Mouse (Mus musculus): ENCODE measurements around the gene Espn.

Gene Espn

GRCm38 (mm10) chr4:152151966-152152544 is at the start of gene Espn:
Gene Espn, minus strand, starts transcription at chr4:152152371.
- peak; percentile 79 for DNase-seq

- DNase-seq = no peak
These were observed 49.3 kb upstream of the Espn start for GRCm38 (mm10) chr4:152201492-152201891.

GRCm38 (mm10) chr4:152199617-152200016 is 47.4 kb upstream of the Espn start:
- DNase-seq = no peak

- no peak for DNase-seq
These were observed 45.4 kb upstream of the Espn start for GRCm38 (mm10) chr4:152197545-152197944.

- no peak for DNase-seq
These were observed 44.1 kb upstream of the Espn start for GRCm38 (mm10) chr4:152196276-152196675.

- no peak for DNase-seq
These were observed 42.5 kb upstream of the Espn start for GRCm38 (mm10) chr4:152194476-152195175.

- DNase-seq = no peak
These were observed 40.4 kb upstream of the Espn start for GRCm38 (mm10) chr4:152192569-152192968.

- DNase-seq = no peak
These were observed 38.5 kb upstream of the Espn start for GRCm38 (mm10) chr4:152190701-152191100.

GRCm38 (mm10) chr4:152190096-152190653 is 38.0 kb upstream of the Espn start:
- no peak for DNase-seq

- no peak for DNase-seq
These were observed 37.5 kb upstream of the Espn start for GRCm38 (mm10) chr4:152189691-152190090.

GRCm38 (mm10) chr4:152189071-152189470 is 36.9 kb upstream of the Espn start:
- DNase-seq = no peak

GRCm38 (mm10) chr4:152188651-152189050 is 36.5 kb upstream of the Espn start:
- DNase-seq = no peak

GRCm38 (mm10) chr4:152187142-152187541 is 35.0 kb upstream of the Espn start:
- no peak for DNase-seq

- no peak for DNase-seq
These were observed 34.3 kb upstream of the Espn start for GRCm38 (mm10) chr4:152186205-152187082.

- DNase-seq = peak; percentile 41
These were observed 33.5 kb upstream of the Espn start for GRCm38 (mm10) chr4:152185510-152186204.

GRCm38 (mm10) chr4:152185137-152185509 is 33.0 kb upstream of the Espn start:
- peak; percentile 34 for DNase-seq

- no peak for DNase-seq
These were observed 32.3 kb upstream of the Espn start for GRCm38 (mm10) chr4:152184353-152185035.

- DNase-seq = no peak
These were observed 30.0 kb upstream of the Espn start for GRCm38 (mm10) chr4:152182205-152182604.

- DNase-seq = no peak
These were observed 27.9 kb upstream of the Espn start for GRCm38 (mm10) chr4:152179946-152180660.

- no peak for DNase-seq
These were observed 26.9 kb upstream of the Espn start for GRCm38 (mm10) chr4:152178916-152179705.

All from kidney, postnatal 14 days (tissue).